Mouse (Mus musculus): ENCODE results near the gene Gm11037.

DNA sequence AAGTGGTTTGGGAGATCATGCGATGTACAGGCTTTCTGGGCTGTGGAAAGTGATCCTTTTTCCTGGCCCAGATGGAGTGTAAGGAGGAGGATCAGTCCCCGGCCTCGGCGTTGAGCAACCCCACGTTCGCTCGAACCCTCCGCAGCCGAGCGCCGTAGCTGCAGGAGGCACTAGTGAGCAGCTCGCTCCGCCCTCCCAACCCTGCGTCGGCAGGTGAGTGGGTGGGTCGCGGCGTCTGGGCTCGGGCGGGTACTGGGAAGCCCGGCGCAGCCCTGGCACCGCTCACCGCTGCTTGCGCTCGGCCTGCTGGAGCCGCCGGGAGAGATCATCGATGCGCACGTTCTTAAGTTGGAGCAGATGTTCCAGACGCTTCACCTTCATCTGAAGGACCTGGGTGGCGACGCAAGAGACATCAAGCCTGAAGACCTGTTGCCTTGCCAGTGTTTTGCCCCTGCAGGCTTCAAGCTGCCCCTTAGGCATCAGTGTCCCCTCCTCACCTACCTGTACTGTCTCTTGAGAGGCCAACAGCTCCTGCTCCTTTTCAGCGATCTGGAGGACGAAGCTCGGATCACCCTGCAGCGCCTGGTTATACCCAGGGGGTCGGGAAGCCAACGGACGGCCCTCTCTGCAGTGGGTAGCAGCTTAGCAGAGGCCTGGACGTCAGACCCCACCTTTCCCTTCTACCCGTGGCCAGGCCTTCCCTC, 38.3 kb downstream of the Gm11037 start:
- TF ChIP-seq POLR2A (IDR thresholded peaks at IDR 0.05; ENCODE audit: insufficient read depth, low read depth, low read length) (no peak), CTCF (IDR thresholded peaks at IDR 0.05; ENCODE audit: insufficient read depth, low read depth, low read length) (no peak)

Data from olfactory bulb, adult 2 months (tissue).